Mouse (Mus musculus): ENCODE measurements around the gene Trib3. TPM values are rescaled to one million over a fixed set of nuclear protein-coding genes. Genes with fewer than 3 reads are reported as not detected.

Gene Trib3
- total RNA-seq, 1 experiment from 2014 or later = 2.1 TPM

Other genes with a start within 250 kb of the Trib3 start
- 3.6 TPM in 2 replicates for gene Srxn1, start 238.5 kb downstream of the Trib3 start, total RNA-seq (2017)
- not detected in 2 replicates for gene Tcf15, start 200.5 kb downstream of the Trib3 start, total RNA-seq (2017)
- 108 and 118 TPM in 2 replicates for gene Csnk2a1, start 117.2 kb downstream of the Trib3 start, total RNA-seq (2017)
- gene Tbc1d20, start 50.2 kb downstream of the Trib3 start, total RNA-seq (2017) = 51.4 and 60.4 TPM in 2 replicates
- gene Rbck1, start 11.4 kb downstream of the Trib3 start, total RNA-seq (2017) = 90.7 and 112 TPM in 2 replicates
- not detected in 2 replicates for gene Nrsn2, start 32.6 kb upstream of the Trib3 start, total RNA-seq (2017)
- gene Sox12, start 54.0 kb upstream of the Trib3 start, total RNA-seq (2017) = 0.70 and 1.4 TPM in 2 replicates
- 0.98 and 1.5 TPM in 2 replicates for gene Zcchc3, start 71.0 kb upstream of the Trib3 start, total RNA-seq (2017)
- not detected in 2 replicates for gene 6820408C15Rik, start 71.6 kb upstream of the Trib3 start, total RNA-seq (2017)
- not detected in 2 replicates for gene Defb23, start 120.6 kb upstream of the Trib3 start, total RNA-seq (2017)
- not detected in 2 replicates for gene Defb20, start 133.0 kb upstream of the Trib3 start, total RNA-seq (2017)
- gene Defb22, start 146.1 kb upstream of the Trib3 start, total RNA-seq (2017) = not detected in 2 replicates
- gene Defb26, start 167.7 kb upstream of the Trib3 start, total RNA-seq (2017) = not detected in 2 replicates
- gene Defb28, start 174.2 kb upstream of the Trib3 start, total RNA-seq (2017) = not detected in 2 replicates
- not detected in 2 replicates for gene Defb29, start 196.1 kb upstream of the Trib3 start, total RNA-seq (2017)
- not detected in 2 replicates for gene Gm17416, start 225.3 kb upstream of the Trib3 start, total RNA-seq (2017)
- not detected in 2 replicates for gene Defb21, start 228.7 kb upstream of the Trib3 start, total RNA-seq (2017)
- gene Defb19, start 236.3 kb upstream of the Trib3 start, total RNA-seq (2017) = not detected in 2 replicates